Mouse (Mus musculus) T-cell, adult 2 months (primary cell): ENCODE results near the gene Wdr78.

Experiments used
- DNase-seq: peaks from one replicate; pipeline ENCODE4 v3.0.0; 2022; ENCODE audit warnings: low spot score

Gene Wdr78

GRCm38 (mm10) chr4:103056909-103057308, 57.4 kb downstream of the Wdr78 start:
- no peak for DNase-seq

DNA sequence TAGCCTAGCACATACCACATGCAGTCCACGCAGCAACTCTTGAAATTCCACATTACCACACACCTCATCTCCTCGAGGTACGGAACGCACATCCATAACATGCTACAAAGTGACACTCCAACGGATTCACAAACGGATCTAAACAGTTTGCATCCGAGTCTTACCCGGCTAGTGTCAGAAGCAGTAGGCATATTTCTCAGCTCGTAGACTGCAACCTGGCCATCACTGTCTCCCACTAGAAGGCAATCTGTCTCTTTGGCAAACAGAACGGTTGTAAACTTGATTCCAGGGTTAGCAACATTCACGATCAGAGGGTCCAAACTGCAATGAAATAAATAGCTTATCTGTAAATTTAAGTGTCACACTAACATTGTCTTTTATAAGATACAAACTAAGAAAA, 66.3 kb downstream of the Wdr78 start:
- no peak for DNase-seq

- DNase-seq: peak; percentile 14
Measured at GRCm38 (mm10) chr4:103042997-103043396, 71.4 kb downstream of the Wdr78 start.

GRCm38 (mm10) chr4:103039838-103040191, 74.5 kb downstream of the Wdr78 start:
- DNase-seq: no peak

- peak; percentile 53 for DNase-seq
Measured at GRCm38 (mm10) chr4:103039103-103039837, 75.1 kb downstream of the Wdr78 start.

DNA sequence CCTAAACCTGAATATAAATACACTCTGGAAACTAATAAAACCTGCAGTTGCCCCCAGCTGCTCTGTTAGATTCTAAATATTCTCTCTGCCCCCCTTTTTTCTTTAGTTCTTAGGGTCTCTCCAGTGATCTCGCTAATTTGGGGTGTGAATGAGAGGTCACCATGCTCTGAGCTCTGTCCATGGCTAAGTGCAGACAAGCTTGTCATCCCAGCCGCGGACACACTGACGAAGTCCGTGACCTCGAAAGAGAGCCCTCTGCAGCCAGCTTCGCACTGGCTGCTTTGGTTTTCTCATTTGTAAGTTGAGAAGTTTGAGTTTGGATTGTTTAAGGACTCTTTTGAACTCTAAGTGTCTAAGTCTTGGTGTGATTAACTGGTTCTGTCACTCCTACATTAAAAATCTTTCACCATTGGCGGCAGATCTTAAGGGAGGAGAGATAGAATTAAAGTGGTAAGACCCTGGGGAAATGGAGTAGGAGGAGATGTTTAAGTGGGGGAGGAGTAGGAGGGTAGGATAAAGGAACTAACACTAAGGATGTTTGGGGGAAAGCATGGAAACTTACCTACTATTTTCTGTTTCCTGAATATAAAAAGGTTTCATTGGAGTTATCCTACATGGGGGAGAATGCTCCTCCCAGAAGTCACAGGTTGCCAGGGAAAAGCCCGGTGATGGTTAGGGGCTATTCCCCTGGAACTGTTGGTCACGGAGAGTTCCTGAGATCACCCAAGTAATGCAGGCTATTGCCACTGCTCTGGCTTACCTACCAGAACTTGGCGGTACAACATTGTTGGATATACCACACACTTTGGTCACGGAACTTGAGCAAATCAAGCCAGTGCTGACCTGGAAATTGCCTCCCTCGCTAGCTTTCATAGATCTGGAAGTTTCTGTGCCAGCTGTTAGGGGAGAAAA, 85.9 kb downstream of the Wdr78 start:
- no peak for DNase-seq

DNA sequence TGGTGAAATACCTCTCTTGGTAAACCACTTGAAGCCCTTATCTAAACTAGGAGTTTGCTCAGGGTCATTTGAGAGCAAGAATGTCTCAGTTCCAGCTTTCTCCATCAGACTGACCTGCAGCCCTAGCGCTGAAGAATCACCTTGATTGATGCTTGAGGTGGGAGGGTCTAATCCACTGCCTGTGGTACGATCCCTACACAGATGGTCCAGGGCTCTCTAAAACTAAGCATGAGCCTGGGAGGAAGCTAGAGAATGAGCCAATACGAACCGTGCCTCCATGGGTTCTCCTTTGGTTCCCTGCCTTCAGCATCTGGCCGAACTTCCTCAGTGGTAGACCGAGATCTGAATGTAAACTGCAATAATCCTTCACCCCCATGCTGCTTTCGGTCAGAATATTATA, 86.6 kb downstream of the Wdr78 start:
- no peak for DNase-seq

- no peak for DNase-seq
Measured at GRCm38 (mm10) chr4:103026621-103027020, 87.7 kb downstream of the Wdr78 start, which contains the start of gene Insl5. Gene Insl5, minus strand, starts transcription at chr4:103026842.

- DNase-seq: no peak
Measured at GRCm38 (mm10) chr4:103013490-103013889, 100.9 kb downstream of the Wdr78 start.

GRCm38 (mm10) chr4:103011823-103012222, 102.5 kb downstream of the Wdr78 start:
- DNase-seq: no peak

DNA sequence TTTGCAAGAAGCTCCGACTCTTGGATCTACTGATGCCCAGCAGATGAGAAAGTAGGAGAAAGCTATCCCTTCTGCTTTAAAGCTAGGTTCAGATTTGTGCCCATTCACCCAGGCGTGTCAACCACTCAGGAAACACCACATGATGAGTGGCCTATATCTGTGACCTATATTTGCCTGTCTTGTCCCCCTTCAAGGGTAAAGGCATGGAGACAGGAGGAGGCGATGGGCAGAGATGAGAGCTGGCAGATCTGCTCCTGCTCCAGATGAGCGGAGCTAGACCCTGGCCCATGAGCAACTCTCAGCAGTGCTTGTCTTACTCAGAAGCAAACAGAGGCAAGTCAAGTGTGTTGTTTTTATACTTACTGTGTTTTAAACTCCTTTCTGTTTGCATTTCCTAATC, 103.6 kb downstream of the Wdr78 start:
- no peak for DNase-seq

DNA sequence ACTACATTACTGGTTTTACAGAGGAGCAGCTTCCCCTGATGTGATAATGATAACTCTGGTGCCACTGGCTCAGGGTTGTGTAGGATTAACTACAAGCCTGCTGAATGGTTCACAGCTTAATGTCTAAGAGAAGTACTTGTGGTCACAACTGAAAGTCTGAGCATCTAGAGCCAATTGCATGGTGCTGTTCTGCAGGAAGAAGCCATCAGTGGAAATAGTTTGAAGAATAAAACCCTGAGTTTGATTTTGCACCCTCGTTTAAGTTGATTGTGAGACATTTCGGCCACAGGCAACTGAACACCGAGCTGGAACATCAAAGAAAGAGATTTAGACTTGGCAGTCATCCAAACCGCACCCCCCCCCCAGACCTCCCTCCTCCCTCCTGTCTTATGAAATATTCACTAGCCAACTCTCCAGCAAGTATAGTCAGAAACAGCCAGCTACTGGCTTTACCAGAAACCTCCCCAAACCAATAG, 107.4 kb downstream of the Wdr78 start:
- DNase-seq: peak; percentile 34

GRCm38 (mm10) chr4:103006266-103006665, 108.1 kb downstream of the Wdr78 start:
- DNase-seq: no peak

GRCm38 (mm10) chr4:103005190-103005945, 109.0 kb downstream of the Wdr78 start:
- no peak for DNase-seq

DNA sequence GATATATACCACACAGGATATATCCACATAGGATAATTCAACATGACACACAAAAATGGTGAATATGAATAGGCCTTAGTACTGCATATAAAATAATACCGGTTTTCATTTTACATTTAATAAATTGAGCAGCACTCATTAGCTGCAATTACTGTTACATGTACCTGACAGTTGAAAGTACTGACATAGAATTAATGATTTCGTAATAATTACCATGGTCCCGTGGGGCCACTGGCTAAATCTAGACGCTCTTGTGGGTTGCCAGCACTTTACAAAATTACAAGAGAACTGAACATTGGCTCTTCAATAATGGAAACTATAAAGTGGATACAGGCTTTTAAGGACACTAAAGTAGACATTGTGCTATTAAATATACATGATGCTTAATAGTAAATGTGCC, 109.7 kb downstream of the Wdr78 start:
- DNase-seq: no peak

GRCm38 (mm10) chr4:102991685-102992084, 122.7 kb downstream of the Wdr78 start:
- DNase-seq: no peak

DNA sequence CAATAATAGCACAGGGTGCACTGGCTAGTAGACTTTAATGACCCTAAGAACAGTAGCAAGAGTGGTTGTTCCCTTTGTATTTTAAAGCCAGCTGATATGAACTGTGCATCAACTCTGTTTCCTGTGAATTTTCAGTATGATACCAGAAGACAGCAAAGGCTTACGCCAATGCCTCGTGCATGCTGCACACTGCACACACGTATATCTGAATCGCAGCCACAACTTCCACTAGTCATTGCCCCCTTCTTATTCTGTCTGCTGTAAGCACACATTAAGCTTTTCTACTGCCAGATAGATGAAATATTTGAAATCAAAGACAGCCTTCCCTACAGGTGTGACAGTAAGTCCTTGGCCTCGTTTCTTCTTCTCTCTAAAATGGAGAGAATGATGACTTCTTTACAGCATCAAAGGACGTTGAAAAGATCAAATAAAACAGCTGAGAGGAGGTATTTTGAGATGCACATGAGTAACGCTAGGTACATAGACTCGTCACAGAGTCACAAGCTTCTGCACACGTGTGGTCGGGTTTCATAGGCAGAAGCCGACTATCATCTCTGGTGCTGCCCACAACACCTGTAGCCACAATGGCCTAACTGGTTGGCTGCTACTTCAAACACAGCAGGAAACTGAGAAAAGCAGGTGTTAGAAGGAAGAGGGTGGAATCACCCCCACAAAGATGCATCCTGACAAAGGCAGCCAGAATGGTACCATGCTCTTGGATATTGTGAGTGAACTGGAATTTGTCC, 123.6 kb downstream of the Wdr78 start:
- DNase-seq: peak; percentile 75

DNA sequence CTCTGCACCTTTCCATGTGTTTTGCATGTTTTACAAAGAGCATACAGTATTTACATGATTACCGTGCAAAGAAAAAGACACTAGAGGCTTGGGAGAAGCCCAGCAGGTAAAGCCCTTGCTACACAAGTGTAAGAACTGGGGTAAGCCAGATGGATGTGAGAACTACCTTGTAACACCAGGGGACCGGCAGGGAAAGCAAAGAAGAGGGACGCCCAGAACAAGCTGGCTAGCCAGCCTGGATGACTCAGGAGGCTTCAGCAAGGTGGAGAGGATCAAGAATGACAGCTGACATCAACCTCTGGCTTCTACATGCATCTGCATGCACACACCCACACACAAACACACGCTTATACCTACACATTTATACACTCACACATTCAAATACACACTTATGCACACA, 124.3 kb downstream of the Wdr78 start:
- DNase-seq: no peak

- DNase-seq: peak; percentile 45
Measured at GRCm38 (mm10) chr4:102989391-102989790, 125.0 kb downstream of the Wdr78 start.

- DNase-seq: no peak
Measured at GRCm38 (mm10) chr4:102988526-102988925, 125.8 kb downstream of the Wdr78 start.
